Mouse (Mus musculus) intestine, embryonic 15.5 days (tissue): Measurements from ENCODE around the gene Macf1. TPM values are rescaled to one million over a fixed set of nuclear protein-coding genes. Genes with fewer than 3 reads are reported as not detected.
"Not testable (repeated sequence)": the region's sequence is repeated elsewhere in the genome, so short reads cannot be mapped to it uniquely, and the experiment has no call there.

ENCODE experiments used
- ATAC-seq: fragments of 200-750 bp; cut with Nextera tagmentation; 2 replicates; pipeline ENCODE4 v1.8.0; 2017; ENCODE audit warnings: moderate TSS enrichment, moderate library complexity
- H3K27ac ChIP-seq: fragments of 300-500 bp; sonication (generic); 2 replicates; pipeline ENCODE4 v1.5.1; 2015; ENCODE audit warnings: mild to moderate bottlenecking, inconsistent platforms
- H3K27me3 ChIP-seq: fragments of 300-500 bp; sonication (generic); replicated peaks from 2 replicates; pipeline ENCODE4 v1.6.1; 2015; ENCODE audit warnings: inconsistent platforms
- H3K36me3 ChIP-seq: fragments of 300-500 bp; sonication (generic); 2 replicates; pipeline ENCODE4 v1.6.1; 2015; ENCODE audit warnings: inconsistent platforms
- H3K4me1 ChIP-seq: fragments of 300-500 bp; sonication (generic); replicated peaks from 2 replicates; pipeline ENCODE4 v1.6.1; 2015; ENCODE audit warnings: inconsistent platforms
- H3K4me2 ChIP-seq: fragments of 300-500 bp; sonication (generic); replicated peaks from 2 replicates; pipeline ENCODE4 v1.6.1; 2015; ENCODE audit warnings: mild to moderate bottlenecking, inconsistent platforms
- H3K4me3 ChIP-seq: fragments of 300-500 bp; sonication (generic); replicated peaks from 2 replicates; pipeline ENCODE4 v1.5.1; 2015; ENCODE audit warnings: inconsistent platforms
- H3K9ac ChIP-seq: fragments of 300-500 bp; sonication (generic); 2 replicates; pipeline ENCODE4 v1.6.1; 2015; ENCODE audit warnings: inconsistent platforms
- H3K9me3 ChIP-seq: fragments of 300-500 bp; sonication (generic); 2 replicates; pipeline ENCODE4 v1.6.1; 2016; ENCODE audit warnings: inconsistent platforms
- WGBS: fragments of 180-500 bp; shearing (Covaris S2); methylation state at CpG from one replicate; pipeline ENCODE4 v1.1.7; 2015; 5-methylcytosine and 5-hydroxymethylcytosine counted together
- polyA plus RNA-seq: library from polyadenylated mRNA; unstranded; fragments of >200 nt; fragmentation: Nextera tagmentation; extraction: Ambion mirVana; gene quantifications from 2 replicates; pipeline ENCODE4 v1.2.1, GENCODE M21; 2015

The Macf1 gene
- polyA plus RNA-seq, 1 experiment from 2014 or later: 28.0 TPM

- WGBS: 92% methylated on average over 4 of the region's 4 CpGs
- H3K4me1 ChIP-seq: no peaks in the 10 kb centered on the region
- no peaks in the 10 kb centered on the region for H3K27me3 ChIP-seq
- no peak overlapping the region for H3K4me2 ChIP-seq
- H3K4me3 ChIP-seq: no peak overlapping the region
- H3K9ac ChIP-seq: no peak overlapping the region
- no peaks in the 10 kb centered on the region for H3K9me3 ChIP-seq
- peaks cover 8% of the 10 kb centered on the region; the same call in 1 of the 2 replicates for H3K36me3 ChIP-seq
- ATAC-seq: no peak
- H3K27ac ChIP-seq: no peak overlapping the region
These were observed 204.2 kb downstream of the Macf1 start for GRCm38 (mm10) chr4:123479991-123480390.

- H3K9ac ChIP-seq: no peak overlapping the region
- no peaks in the 10 kb centered on the region for H3K27me3 ChIP-seq
- no peak overlapping the region for H3K4me2 ChIP-seq
- no peak overlapping the region for H3K4me3 ChIP-seq
- H3K4me1 ChIP-seq: no peaks in the 10 kb centered on the region
- H3K36me3 ChIP-seq: peaks cover 10% of the 10 kb centered on the region; the same call in 1 of the 2 replicates
- peak; percentile 72 for ATAC-seq
- H3K27ac ChIP-seq: peak overlapping the region; percentile 52
- no peaks in the 10 kb centered on the region for H3K9me3 ChIP-seq
- 63% methylated on average over 8 of the region's 8 CpGs for WGBS
These were observed 205.3 kb downstream of the Macf1 start for GRCm38 (mm10) chr4:123478655-123479433.

GRCm38 (mm10) chr4:123465799-123466198, 218.4 kb downstream of the Macf1 start:
- H3K4me3 ChIP-seq: no peak overlapping the region
- WGBS: 81% methylated on average over 1 of the region's 1 CpGs
- H3K27ac ChIP-seq: no peak overlapping the region
- no peaks in the 10 kb centered on the region; the same call in 1 of the 2 replicates for H3K36me3 ChIP-seq
- no peaks in the 10 kb centered on the region for H3K27me3 ChIP-seq
- no peak for ATAC-seq
- no peaks in the 10 kb centered on the region for H3K9me3 ChIP-seq
- H3K9ac ChIP-seq: no peak overlapping the region
- no peaks in the 10 kb centered on the region for H3K4me1 ChIP-seq
- H3K4me2 ChIP-seq: no peak overlapping the region

- no peak overlapping the region for H3K4me2 ChIP-seq
- no peak overlapping the region for H3K27ac ChIP-seq
- H3K36me3 ChIP-seq: peaks cover 9% of the 10 kb centered on the region
- no peaks in the 10 kb centered on the region for H3K9me3 ChIP-seq
- H3K4me1 ChIP-seq: no peaks in the 10 kb centered on the region
- H3K9ac ChIP-seq: no peak overlapping the region
- WGBS: 71% methylated on average over 8 of the region's 8 CpGs
- no peak overlapping the region for H3K4me3 ChIP-seq
- no peaks in the 10 kb centered on the region for H3K27me3 ChIP-seq
- no peak for ATAC-seq
These were observed 223.4 kb downstream of the Macf1 start for GRCm38 (mm10) chr4:123460595-123461272.

- H3K27me3 ChIP-seq: no peaks in the 10 kb centered on the region
- ATAC-seq: no peak
- 67% methylated on average over 7 of the region's 7 CpGs for WGBS
- no peaks in the 10 kb centered on the region for H3K4me1 ChIP-seq
- no peak overlapping the region for H3K4me2 ChIP-seq
- peaks cover 11% of the 10 kb centered on the region; the same call in 1 of the 2 replicates for H3K36me3 ChIP-seq
- H3K9me3 ChIP-seq: no peaks in the 10 kb centered on the region
- no peak overlapping the region for H3K9ac ChIP-seq
- no peak overlapping the region for H3K4me3 ChIP-seq
- H3K27ac ChIP-seq: no peak overlapping the region
These were observed 229.1 kb downstream of the Macf1 start for GRCm38 (mm10) chr4:123454871-123455640.

- Histone ChIP-seq H3K36me3 (peaks cover 12% of the 10 kb centered on the region), H3K27ac (no peak overlapping the region), H3K9me3 (no peaks in the 10 kb centered on the region), H3K27me3 (no peaks in the 10 kb centered on the region), H3K4me3 (no peak overlapping the region), H3K4me1 (no peaks in the 10 kb centered on the region), H3K9ac (no peak overlapping the region), H3K4me2 (no peak overlapping the region)
- no peak for ATAC-seq
- 85% methylated on average over 1 of the region's 1 CpGs for WGBS
These were observed 230.4 kb downstream of the Macf1 start for GRCm38 (mm10) chr4:123453729-123454128.

GRCm38 (mm10) chr4:123451991-123452390, 232.2 kb downstream of the Macf1 start:
- no peak overlapping the region for H3K4me2 ChIP-seq
- H3K27ac ChIP-seq: no peak overlapping the region
- H3K9me3 ChIP-seq: no peaks in the 10 kb centered on the region
- H3K36me3 ChIP-seq: peaks cover 9% of the 10 kb centered on the region
- whole genome bisulfite sequencing: 89% methylated on average over 3 of the region's 3 CpGs
- no peaks in the 10 kb centered on the region for H3K4me1 ChIP-seq
- ATAC-seq: no peak
- no peak overlapping the region for H3K9ac ChIP-seq
- H3K27me3 ChIP-seq: no peaks in the 10 kb centered on the region
- no peak overlapping the region for H3K4me3 ChIP-seq

GRCm38 (mm10) chr4:123449304-123449703, 234.9 kb downstream of the Macf1 start:
- Histone ChIP-seq H3K27me3 (no peaks in the 10 kb centered on the region), H3K27ac (no peak overlapping the region), H3K4me2 (no peak overlapping the region), H3K9me3 (no peaks in the 10 kb centered on the region), H3K36me3 (peaks cover 6% of the 10 kb centered on the region), H3K4me1 (no peaks in the 10 kb centered on the region), H3K4me3 (no peak overlapping the region), H3K9ac (no peak overlapping the region)
- ATAC-seq: no peak

GRCm38 (mm10) chr4:123448015-123448414, 236.1 kb downstream of the Macf1 start:
- H3K4me3 ChIP-seq: no peak overlapping the region
- WGBS: 84% methylated on average over 2 of the region's 2 CpGs
- H3K9ac ChIP-seq: no peak overlapping the region
- H3K4me1 ChIP-seq: no peaks in the 10 kb centered on the region
- H3K4me2 ChIP-seq: no peak overlapping the region
- H3K36me3 ChIP-seq: peaks cover 6% of the 10 kb centered on the region
- H3K27ac ChIP-seq: no peak overlapping the region
- no peaks in the 10 kb centered on the region for H3K27me3 ChIP-seq
- ATAC-seq: no peak
- H3K9me3 ChIP-seq: no peaks in the 10 kb centered on the region

- peaks cover 4% of the 10 kb centered on the region for H3K36me3 ChIP-seq
- 27% methylated on average over 3 of the region's 3 CpGs for WGBS
- H3K4me2 ChIP-seq: no peak overlapping the region
- H3K27me3 ChIP-seq: no peaks in the 10 kb centered on the region
- H3K27ac ChIP-seq: no peak overlapping the region
- ATAC-seq: no peak
- H3K9ac ChIP-seq: no peak overlapping the region
- H3K4me1 ChIP-seq: no peaks in the 10 kb centered on the region
- H3K4me3 ChIP-seq: no peak overlapping the region
- no peaks in the 10 kb centered on the region for H3K9me3 ChIP-seq
These were observed 236.9 kb downstream of the Macf1 start for GRCm38 (mm10) chr4:123447251-123447650.

- Histone ChIP-seq H3K4me1 (no peaks in the 10 kb centered on the region), H3K9me3 (no peaks in the 10 kb centered on the region), H3K9ac (no peak overlapping the region), H3K4me3 (no peak overlapping the region), H3K4me2 (no peak overlapping the region), H3K27ac (no peak overlapping the region), H3K36me3 (peaks cover 4% of the 10 kb centered on the region), H3K27me3 (no peaks in the 10 kb centered on the region)
- ATAC-seq: no peak
- 27% methylated on average over 7 of the region's 7 CpGs for WGBS
These were observed 237.4 kb downstream of the Macf1 start for GRCm38 (mm10) chr4:123446754-123447153.

- H3K36me3 ChIP-seq, H3K27me3 ChIP-seq, H3K4me2 ChIP-seq, H3K4me3 ChIP-seq, H3K4me1 ChIP-seq, H3K27ac ChIP-seq, H3K9ac ChIP-seq, ATAC-seq, H3K9me3 ChIP-seq: not testable (repeated sequence)
- 83% methylated on average over 2 of the region's 2 CpGs for WGBS
These were observed 237.9 kb downstream of the Macf1 start for GRCm38 (mm10) chr4:123446221-123446620.
